Mouse (Mus musculus) frontal cortex, postnatal 14 days (tissue): ENCODE data around the gene Dlg2.

ENCODE experiments used
- DNase-seq, 2 experiments: peaks; one replicate each; pipeline ENCODE4 v3.0.0; 2022; ENCODE audit warnings: low spot score in 2 of 2

Gene Dlg2

DNA sequence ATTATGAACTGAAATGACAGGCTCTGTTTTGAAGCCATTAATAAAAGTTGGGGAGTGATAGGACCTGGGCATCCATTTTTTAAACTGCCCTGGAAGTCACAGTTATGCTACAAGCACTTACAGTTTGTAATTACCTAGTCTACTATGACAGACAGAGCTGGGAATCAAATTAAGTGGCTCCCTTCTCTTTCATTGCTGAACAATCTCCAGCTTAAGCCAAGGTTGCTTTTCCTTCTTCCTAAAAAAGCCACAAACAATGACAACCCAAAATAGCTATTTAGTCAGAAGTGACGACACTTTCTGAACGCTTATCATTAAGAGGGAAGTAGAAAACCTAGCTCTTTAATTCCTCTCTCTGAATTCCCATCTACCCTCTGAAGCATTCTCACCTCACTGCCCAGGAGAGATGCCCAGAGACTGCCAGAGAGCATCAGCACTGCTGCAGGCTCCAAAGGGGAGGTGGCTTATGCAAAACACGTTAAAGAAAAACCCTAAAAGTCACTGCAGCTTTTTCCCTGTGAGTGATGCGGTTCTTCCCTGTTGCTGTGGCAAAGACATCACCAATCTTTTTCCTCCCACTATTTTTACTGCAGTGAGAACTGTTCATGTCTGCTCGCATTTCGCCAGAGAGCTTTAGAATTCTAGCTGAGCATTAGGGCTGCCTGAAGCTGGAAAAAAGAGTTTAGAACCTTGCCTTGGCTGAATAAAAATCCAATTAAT, 612.9 kb downstream of the Dlg2 start:
- peak in 1 of 2 experiments; percentile 30 for DNase-seq

DNA sequence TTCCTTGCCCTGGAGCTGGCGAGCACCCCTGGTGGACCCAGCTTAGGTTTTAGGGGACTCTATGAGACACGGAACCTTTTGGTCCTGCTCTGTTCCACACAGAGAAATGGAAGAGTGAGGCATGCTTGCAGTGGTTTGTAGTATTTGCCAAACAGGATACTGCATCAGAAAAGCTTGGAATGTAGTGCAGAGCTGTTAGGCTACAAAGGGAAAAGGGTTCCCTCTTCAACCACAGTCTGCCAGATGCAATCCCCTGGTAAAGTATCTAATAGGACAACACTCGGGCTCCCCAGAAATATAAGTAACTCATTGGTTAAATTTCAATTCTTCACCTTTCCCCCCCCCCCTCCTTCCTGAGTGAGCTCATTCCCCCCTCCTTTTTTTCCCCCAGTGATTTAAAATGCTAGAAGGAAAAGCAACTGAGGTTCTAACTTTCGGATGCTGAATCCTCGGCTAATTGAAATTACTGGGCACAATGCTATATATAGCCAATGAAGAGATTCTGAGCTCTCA, 613.9 kb downstream of the Dlg2 start:
- no peak for DNase-seq

DNA sequence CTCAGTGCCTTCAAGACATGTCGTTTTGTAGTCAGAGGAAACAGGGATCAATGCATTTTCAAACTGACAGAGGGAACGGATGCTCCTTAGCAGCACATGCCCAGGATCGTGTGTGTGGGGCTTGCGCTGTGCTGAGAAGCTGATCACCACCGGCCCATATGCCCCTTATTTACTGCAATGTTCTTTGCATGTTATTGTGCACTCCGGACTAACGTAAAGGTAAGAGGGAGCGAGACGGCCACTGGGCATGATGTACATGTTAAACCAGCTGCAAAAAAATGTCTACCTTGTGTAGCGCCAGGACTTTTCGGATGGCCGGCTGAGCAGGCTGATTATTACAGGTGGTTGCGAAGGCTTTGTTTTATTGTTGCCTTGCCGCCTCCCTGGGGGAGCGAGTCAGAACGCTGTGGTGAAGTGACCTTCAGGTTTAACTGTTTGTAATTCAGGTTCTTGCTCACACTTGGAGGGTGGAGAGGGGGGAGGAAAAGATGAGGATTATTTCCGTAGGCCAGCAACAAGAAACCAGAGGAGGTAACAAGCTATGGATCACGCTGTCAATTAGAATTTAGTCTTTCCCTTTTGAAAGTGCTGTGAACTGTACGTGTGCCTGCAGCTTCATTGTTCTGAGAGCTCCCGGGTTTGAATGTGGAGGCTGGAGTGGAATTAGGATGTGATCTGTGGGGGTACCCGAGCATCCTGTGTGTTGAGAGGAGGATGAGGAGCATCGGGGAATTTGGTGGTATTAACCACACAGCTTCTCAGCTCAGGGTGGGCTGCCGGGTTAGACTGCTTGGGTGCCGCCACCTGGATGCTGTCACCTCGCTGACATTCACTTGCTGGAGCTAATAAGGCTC, 614.6 kb downstream of the Dlg2 start:
- peak in 1 of 2 experiments; percentile 29 for DNase-seq

DNA sequence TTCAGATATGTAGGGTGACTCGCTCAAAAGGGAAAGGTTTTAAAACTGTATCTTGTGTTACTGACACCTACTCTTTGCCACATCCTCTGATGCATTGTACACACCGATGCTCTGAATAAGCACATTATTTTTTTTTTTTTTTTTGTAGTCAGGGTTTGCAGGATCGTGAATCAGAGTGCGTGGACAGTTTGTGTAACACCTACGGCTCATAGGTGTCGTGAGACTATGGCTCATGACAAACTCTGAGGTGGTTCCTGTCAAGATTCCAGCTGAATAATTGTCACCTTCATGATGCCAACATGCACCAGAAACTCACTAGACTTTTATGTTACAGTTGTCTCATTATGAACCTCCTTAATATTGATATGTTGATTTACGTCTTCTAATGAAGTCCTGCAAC, 620.0 kb downstream of the Dlg2 start:
- no peak for DNase-seq

DNA sequence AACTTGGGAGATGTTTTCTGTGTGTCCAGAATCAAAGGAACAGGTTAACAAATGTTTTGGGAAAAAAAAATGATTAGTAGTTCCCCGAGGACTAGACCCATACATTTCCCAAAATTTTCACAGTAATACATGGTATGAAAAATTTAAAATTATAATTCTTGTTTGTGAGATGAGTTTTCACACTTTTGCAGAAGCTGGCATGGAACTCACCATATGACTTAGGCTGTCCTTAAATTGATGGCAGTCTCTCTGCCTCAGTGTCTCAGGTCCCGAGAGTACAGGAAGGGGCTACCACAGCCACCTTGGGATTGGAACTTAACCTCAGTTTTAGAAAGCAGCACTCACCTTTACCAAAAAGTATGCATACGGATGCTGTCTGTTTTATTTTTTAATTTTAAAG, 622.0 kb downstream of the Dlg2 start:
- no peak for DNase-seq

DNA sequence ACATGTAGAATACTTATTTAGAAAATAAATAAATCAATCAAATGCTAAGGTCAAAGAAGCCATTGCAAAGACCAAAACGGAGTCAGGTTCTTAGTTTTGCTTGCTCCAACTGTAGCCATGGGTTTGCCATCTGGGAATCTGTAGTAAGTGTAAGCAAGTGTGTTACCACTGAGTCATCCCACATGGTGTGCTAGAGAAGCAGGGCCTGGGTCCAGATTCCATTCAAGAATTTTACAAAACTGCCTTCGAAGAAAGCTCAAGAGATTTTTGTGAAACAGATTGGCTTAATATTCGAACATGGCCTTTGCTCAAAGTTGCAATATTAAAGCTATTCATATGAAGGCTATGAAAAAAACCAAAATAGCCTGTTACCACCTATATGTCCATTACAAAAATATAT, 633.1 kb downstream of the Dlg2 start:
- no peak for DNase-seq

DNA sequence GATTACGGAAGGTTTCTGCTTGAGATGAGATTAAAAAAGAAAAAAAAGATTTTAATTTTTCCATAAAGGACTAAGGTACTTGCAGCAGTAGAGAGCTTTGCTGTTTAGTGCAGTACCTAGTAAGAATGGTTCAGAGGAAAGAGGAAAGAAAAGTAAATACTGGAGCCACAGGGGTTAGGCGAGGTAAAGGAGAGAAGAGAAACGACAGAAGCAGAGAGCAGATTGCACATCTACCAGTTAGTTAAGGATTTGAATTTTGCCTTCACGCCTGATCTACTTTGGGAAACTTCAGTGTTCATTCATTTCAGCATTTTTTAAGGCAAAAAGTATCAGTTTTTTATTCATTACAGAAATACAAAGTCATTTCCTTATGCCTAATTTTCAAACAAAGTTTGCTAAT, 655.7 kb downstream of the Dlg2 start:
- no peak for DNase-seq

DNA sequence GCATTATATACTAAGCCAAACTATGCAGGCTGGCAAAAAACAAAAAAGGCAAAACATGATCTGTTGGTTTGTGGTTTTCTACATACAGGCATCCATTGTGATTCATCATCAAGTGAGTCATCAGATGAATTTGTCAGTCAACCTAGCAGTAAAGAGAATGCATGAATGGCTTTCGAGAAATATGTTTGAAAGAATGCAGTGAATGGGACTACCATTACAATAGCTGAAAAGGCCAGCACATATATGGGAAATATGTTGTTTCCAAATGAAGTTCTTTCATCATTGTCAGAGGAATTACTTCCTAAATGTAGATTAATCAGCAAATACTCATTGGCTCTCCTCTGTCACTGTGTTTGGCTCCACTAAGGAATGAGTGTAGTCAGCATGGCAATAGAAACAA, 677.6 kb downstream of the Dlg2 start:
- no peak for DNase-seq

DNA sequence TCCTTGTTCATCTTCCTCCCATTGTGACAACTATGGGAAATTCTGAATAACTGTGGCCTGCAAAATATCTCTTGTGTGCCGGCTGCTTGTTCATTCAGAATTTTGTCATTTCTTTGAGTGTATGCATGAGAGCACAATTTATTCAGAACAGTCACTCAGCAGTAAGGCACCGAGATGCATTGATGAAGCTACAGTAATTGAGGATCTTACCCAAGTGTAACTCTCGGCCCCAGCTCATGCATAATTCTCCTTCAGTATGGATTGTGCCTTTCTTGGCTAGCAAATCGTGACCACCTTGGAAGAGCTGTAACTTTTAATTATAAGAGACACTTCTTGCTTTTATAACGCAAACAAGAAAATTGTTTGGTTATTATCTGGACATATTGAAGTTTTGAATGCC, 682.7 kb downstream of the Dlg2 start:
- DNase-seq: no peak

DNA sequence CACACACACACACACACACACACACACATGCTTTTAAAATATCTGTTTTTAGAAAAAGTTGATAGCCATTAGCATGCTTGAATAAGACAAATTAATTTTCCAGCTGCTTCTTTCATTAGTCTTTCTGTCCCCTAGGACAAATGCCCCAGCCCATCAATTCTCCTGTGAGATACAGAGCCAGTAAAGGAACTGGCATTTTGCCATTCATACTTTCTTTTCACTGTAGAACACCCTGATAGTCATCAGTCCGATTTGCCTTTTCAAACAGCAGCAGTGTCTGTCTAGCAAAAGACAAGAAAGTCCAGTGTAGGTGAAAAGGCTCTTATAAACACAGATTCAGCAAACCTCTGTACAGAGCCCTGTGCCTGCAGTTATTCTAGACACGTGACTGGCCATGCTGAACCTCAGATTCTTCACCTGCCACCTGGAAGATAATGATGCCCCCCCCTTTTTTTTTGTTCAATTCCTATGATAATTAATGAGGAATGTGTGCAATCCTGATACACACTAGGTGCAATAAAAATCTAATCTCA, 685.2 kb downstream of the Dlg2 start:
- no peak for DNase-seq

DNA sequence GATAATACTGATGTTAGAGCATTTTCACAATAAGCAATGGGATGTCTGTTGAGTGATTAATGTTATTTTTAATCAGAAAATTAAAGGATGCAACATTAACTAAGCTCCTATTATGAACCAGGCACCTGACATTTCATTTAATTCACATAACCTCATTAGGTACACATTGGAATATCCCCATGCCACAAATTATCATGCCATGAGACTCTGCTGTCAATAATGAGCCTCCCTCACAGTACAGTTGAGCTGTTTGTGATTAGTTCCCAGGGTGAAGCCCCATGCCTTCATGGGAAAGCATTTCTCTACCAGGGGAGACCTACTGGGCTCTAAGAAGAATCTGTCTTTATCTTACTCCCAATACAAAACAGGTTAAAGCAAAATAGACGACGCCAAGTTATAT, 697.1 kb downstream of the Dlg2 start:
- DNase-seq: no peak

DNA sequence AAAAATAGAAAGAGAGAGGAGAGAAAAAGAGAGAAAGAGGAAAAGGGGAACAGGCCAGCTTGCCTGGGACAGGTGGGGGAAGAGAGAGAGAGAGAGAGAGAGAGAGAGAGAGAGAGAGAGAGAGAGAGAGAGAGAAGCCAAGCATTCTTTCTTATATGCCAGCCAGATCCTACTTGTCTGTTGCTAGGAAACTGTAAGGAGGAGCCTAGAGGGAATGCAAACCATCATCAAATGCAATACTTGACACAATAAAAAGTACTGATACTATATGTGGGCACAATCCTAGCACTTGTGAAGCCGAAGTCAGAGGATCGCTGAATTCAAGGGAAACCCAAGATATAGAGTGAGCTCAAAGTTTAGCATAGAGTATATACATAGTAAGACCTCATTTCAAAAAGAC, 711.7 kb downstream of the Dlg2 start:
- no peak for DNase-seq

DNA sequence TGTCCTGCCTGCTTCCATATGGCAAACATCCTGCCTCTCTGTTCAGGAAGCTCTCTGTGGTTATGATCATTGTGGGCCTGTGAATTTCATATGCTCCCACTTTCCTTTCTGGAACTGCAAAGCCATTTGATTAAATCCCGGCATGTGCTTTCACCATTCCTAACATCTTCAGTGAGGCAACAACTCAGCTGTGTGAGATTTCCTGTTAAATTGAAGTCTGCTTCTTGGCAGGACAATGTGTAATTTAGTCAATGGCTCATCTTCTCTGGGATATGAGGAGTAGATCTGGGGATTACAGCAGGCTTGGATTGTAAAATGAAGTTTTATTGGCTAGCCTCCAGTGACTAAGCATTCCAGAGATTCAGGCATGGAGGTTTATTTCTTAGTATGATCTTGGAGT, 722.9 kb downstream of the Dlg2 start:
- DNase-seq: no peak

DNA sequence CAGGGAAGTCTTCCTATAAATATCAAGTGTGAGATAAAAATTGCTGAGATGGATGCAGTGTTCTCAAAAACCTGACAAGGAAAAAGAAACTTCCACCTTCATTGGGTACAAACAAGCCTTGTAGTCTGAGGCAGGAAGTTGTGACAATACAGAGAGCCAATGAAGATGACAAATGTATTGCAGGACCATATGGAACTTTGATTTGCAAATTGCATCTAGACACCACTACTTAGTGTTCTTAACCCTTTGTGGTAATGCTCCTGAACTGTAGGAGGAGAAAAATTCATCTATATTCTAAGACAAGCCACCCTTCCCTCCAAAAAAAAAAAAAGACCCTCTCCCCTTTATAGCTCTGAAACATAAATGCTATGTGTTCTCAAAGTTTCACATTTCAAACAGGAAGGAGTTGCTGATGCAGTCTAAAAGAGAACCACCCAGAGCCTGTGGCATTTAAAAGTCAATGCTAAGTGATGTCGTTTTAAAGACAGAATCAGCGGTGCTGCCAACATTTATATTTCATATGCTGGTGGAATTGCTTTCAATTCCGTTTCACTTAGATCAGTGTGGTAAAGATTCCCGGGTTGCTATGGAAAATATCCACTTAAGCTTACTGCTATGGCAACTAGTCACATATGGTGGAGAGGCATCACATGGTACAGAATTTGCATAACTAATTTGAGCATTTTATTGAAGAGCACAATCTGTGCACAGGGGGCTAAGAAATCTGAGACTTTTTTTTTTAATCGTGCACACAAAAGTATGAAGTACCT, 731.8 kb downstream of the Dlg2 start:
- no peak for DNase-seq

DNA sequence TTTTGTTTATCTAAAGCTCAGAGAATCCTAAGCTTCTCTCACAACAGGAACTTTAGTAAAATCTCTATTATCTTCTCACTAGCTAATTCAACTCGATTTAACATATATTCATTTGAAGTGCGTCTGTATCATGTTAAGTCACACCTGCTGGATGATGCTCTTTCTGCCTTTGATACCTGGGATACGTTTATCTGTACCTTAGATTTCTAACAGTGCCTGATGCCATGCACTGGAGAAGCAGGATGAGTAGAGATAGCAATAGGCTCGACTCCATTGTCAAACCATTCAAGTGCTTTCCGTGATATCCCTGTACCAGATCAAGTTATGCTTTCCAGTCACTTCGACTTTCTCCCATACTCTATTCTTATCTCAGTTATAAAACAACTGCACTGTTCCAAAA, 732.5 kb downstream of the Dlg2 start:
- DNase-seq: no peak

DNA sequence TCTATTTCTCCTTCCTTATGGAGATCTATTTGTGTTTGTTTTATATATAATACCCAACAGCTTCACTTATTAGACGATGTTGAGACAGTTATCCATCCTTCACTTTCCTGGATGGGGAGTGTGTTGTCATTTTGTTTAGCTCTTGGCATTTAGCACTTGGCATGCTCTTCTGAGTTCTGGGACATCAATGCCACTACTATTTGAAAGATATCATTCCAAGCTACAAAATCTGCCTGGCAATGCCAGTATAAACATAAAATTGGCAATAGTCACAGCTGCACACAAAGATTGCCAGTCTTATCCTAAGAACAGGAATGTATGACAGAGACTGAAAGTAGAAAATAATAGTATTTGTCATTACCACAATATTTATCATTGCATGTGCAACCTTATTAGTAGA, 735.8 kb downstream of the Dlg2 start:
- DNase-seq: no peak

DNA sequence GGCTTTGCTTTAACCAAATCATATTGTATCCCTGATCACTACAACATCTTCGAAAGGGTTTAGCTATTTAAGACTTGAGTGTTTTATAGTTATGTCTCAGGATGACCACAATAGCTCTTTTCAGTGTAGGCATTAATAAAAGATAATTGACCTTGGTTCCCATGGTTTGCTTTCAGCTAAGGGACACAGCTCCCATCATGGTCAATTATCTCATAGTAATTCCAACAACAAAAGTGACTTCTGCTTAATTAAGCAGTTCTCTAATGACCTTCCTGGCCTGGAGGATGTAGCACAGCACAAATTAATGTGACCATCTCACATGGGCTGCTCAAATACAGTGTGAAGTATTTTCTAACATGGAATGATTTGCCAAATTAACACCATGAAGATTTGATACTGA, 738.4 kb downstream of the Dlg2 start:
- DNase-seq: no peak

DNA sequence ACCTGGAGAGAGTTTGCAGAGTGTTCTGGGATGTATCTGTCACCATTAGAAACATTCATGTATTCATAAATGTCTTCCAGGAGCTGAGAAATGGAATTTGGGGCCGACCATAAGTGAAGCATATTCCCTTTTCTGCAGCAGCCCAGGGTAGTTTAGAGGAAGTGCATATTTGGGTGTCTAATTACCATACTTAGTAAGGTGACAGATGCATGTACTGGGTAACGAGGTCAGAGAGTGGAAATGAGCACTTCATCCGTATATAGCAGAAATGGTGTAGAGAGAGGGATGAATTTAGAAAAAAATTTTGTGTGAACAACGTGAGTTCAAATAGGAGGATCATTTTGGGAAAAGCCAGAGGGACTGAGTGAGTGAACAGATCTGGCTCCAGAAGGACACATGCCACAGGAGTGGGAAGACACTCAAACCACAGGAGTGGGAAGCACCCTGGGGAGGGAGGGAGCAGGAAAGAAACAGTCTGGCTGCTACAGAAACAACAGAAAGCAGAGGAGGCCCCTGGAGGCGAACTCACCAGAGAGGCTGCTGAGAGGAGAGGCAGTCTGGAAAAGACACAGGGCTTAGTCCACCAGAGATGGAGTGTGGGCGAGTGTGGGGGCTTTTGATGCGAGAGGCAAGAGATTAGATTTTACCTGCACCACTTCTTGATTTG, 742.0 kb downstream of the Dlg2 start:
- DNase-seq: peak; percentile 37 to 38

DNA sequence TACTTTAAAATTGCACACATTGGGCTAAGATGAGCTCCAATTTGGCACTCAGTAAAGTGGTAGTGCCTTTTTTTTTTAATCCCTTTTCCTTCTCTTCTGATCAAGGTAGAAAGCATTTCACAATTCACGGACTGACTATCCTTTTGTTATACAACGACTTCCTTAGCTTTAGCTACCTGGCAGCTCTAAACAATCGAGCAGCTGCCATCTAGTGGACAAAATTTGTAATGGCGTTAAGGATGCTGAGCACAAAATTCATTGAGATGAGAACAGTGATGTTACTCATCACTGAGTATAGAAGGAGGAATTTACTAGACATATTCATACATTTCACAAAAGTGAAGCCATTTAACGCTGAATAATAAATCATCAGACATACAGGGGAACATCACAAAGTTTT, 750.0 kb downstream of the Dlg2 start:
- peak in 1 of 2 experiments; percentile 60 for DNase-seq

DNA sequence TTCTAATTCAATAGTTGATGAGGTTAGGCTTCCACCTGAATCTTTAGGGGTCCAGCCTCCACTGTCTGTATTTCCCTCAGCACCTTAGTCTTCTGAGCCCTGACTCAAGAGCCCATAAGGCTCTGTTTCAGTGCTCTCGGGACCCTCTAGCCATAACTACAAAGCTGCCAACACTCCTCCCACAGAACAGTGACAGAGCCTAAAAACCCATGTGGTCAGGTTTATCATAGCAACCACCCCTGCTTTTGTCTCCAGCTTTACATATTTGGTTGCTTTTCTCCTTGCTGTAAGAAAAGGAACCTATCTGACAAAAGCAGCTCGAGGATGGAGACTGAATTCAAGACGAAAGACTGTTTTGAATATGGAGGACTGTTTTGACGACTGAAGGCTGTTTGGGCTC, 765.2 kb downstream of the Dlg2 start:
- DNase-seq: no peak

DNA sequence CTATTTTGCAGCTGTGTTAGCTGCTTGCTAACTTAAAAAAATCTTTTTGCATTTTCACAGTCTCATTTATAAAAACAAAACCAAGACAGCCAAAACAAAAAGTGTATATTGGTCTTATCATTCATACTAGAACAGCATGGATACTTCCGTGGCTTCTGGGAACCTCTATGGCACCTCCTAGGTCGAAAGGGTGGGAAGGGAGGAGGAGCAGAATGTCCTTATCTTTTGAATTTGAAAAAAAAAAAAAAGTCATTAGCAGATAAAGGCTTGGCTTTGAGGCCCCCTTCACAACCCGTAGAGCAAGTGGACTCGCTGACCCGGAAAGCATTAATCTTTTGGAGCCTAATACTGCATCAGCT, 785.2 kb downstream of the Dlg2 start:
- DNase-seq: no peak
